Mouse (Mus musculus): ENCODE measurements around the gene Exosc5. TPM values are rescaled to one million over a fixed set of nuclear protein-coding genes. Genes with fewer than 3 reads are reported as not detected.

Gene Exosc5
- polyA plus RNA-seq, 1 experiment from 2014 or later: 73.1 TPM

DNA sequence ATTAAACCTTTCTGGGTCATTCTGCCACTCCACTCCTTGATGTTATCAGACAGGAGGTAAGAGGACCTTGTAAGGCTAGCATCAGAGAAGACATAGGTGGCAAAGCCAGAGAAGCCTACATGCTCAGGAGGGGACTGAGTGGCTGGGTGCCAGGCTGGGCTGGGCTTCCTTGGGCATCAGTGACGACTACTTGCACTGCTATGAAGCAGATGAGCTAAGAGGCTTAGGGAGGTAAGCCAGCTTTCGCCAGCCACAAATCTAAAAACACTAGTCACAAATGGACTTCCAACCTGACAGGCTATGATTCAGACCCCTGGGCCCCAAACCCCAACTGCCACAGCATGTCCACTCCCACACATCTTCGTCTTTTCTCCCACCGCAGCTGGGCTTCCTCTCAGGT, 14.3 kb upstream of the Exosc5 start:
- Histone ChIP-seq H3K27me3 (no peaks in the 10 kb centered on the region), H3K4me3 (no peak overlapping the region), H3K27ac (no peak overlapping the region), H3K9ac (no peak overlapping the region), H3K4me2 (replicated peaks) (no peak overlapping the region), H3K9me3 (no peaks in the 10 kb centered on the region), H3K4me1 (no peaks in the 10 kb centered on the region), H3K36me3 (peaks cover 26% of the 10 kb centered on the region)
- no peak for ATAC-seq (ENCODE audit: low FRiP score, low read depth)
- 77% methylated on average over 4 of the region's 4 CpGs for WGBS

DNA sequence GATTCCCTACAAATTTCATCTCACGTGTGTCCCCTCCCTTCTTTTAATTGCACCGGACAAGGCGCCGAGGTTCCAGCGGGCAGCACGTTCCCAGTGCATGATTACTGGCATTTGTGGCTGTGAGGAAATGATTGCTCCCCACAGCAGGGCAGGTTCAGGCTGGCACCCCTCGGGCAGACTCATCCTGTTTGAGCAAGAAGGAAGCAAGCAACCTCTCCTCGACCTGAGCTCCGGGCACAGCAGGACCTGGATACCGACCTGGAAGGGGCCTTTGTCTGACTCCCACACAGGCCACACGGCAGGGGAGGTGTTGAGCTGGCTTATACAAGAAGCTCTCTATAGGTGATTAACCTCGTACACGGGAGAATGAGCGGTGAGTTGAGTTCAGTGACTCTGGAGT, 13.9 kb upstream of the Exosc5 start:
- Histone ChIP-seq H3K27ac (no peak overlapping the region), H3K36me3 (peaks cover 25% of the 10 kb centered on the region), H3K9me3 (no peaks in the 10 kb centered on the region), H3K4me2 (replicated peaks) (no peak overlapping the region), H3K27me3 (no peaks in the 10 kb centered on the region), H3K4me3 (no peak overlapping the region), H3K4me1 (no peaks in the 10 kb centered on the region), H3K9ac (no peak overlapping the region)
- 70% methylated on average over 14 of the region's 14 CpGs for WGBS
- ATAC-seq (ENCODE audit: low FRiP score, low read depth): no peak

DNA sequence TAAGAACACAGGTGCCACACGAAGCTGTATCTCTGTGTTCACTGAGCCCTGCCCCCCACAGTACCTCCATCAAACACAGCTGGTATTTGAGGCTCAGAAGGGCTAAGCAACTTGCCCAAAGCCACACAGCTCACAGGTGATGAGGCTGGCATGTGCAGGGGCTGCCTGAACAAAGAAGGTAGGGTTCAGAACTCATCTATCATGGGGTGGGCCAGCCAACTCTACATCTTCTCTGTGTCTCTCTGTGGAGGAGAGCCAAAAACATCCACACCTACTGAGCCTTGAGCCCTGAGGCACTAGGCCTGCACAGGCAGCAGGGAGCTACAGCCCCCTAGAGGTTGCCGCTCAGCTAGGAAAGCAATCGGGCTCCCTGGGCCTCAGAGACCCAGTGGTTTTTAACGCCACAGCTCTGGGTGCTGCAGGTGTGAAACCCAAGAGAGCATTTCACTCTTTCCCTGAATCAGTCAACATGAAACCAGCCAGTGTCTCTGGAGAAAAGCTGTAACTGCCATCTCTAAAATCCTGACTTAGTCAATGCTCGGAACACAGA, 11.3 kb upstream of the Exosc5 start:
- Histone ChIP-seq H3K9me3 (no peaks in the 10 kb centered on the region), H3K36me3 (peaks cover 8% of the 10 kb centered on the region; the same call in 1 of the 2 replicates), H3K9ac (no peak overlapping the region), H3K4me1 (no peaks in the 10 kb centered on the region), H3K27ac (no peak overlapping the region), H3K4me2 (replicated peaks) (no peak overlapping the region), H3K4me3 (no peak overlapping the region), H3K27me3 (no peaks in the 10 kb centered on the region)
- 51% methylated on average over 5 of the region's 5 CpGs for WGBS
- no peak for ATAC-seq (ENCODE audit: low FRiP score, low read depth)

GRCm38 (mm10) chr7:25649839-25650238, 9.1 kb upstream of the Exosc5 start:
- no peak for ATAC-seq (ENCODE audit: low FRiP score, low read depth)
- peaks cover 7% of the 10 kb centered on the region; the same call in 1 of the 2 replicates for H3K36me3 ChIP-seq
- H3K4me2 ChIP-seq (replicated peaks): no peak overlapping the region
- H3K9me3 ChIP-seq: no peaks in the 10 kb centered on the region
- H3K4me1 ChIP-seq: no peaks in the 10 kb centered on the region
- WGBS: 83% methylated on average over 5 of the region's 5 CpGs
- no peak overlapping the region for H3K9ac ChIP-seq
- no peak overlapping the region for H3K27ac ChIP-seq
- H3K4me3 ChIP-seq: no peak overlapping the region
- H3K27me3 ChIP-seq: no peaks in the 10 kb centered on the region

DNA sequence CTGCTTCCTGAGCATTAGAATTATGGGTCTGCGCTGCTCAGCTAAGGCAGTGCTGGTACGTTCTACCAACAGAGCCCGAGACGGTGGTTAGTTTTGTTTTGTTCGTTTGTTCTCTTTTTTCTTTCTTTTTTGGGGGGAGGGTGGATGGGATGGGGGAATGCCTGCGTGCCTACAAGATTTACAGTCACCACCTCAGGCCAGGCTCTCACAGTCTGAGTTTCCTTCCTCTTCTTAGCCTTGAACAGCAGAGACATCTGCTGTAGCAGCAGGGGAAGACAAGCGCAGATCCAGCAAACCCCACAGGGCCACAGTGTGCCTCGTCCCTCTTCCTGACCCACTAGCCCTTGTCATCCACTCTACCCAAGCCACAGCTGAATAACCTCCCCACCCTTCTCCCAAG, 7.7 kb upstream of the Exosc5 start:
- H3K4me1 ChIP-seq: no peaks in the 10 kb centered on the region
- WGBS: 90% methylated on average over 8 of the region's 8 CpGs
- H3K4me2 ChIP-seq (replicated peaks): no peak overlapping the region
- no peaks in the 10 kb centered on the region for H3K27me3 ChIP-seq
- no peak overlapping the region for H3K4me3 ChIP-seq
- H3K9ac ChIP-seq: no peak overlapping the region
- H3K27ac ChIP-seq: no peak overlapping the region
- H3K9me3 ChIP-seq: no peaks in the 10 kb centered on the region
- no peaks in the 10 kb centered on the region; the same call in 1 of the 2 replicates for H3K36me3 ChIP-seq
- no peak for ATAC-seq (ENCODE audit: low FRiP score, low read depth)

GRCm38 (mm10) chr7:25652244-25652759, 6.7 kb upstream of the Exosc5 start:
- no peak overlapping the region for H3K4me3 ChIP-seq
- WGBS: 90% methylated on average over 12 of the region's 12 CpGs
- H3K9me3 ChIP-seq: no peaks in the 10 kb centered on the region
- peaks cover 3% of the 10 kb centered on the region for H3K4me1 ChIP-seq
- no peaks in the 10 kb centered on the region for H3K27me3 ChIP-seq
- no peak overlapping the region for H3K4me2 ChIP-seq (replicated peaks)
- H3K27ac ChIP-seq: no peak overlapping the region
- ATAC-seq (ENCODE audit: low FRiP score, low read depth): no peak
- no peak overlapping the region for H3K9ac ChIP-seq
- no peaks in the 10 kb centered on the region; the same call in 1 of the 2 replicates for H3K36me3 ChIP-seq

DNA sequence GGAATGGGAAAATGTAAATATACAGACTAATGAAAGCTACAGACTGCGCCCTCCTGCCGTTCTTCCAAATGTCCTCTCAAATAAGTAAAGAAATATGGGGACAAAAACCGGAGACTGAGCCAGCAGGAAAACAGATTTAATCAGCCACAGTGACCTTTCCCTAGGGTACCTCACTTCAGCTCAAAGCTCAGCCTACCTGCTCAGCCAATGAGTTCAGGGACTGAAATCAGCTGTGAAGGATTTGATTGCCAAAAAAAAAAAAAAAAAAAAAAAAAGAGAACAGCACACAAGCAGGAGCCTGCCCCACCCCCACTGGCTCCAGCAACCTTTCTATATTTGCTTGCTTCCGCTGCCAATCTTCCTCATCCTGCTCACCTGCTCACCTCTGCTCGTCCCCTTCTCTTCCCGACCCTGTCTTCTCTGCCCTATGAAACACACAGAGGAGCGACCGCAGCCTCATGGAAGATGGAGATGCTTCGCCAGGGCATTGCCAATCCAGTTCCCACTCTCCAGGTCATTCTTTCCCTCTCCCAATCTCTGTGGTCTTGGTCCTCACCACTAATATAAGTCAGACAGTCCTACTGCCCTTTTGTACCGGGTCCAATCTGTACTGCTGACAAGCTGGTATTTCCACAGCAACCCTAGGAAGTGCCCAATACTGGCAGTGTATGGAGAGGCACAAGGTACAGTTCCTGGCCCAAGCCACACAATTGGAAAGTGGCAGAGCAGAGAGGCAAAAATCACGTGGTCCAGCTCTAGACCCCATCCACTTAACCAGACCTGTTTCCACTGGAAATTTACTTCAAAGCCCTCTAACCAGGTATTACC, 3.1 kb upstream of the Exosc5 start:
- no peak overlapping the region for H3K27ac ChIP-seq
- H3K9me3 ChIP-seq: no peaks in the 10 kb centered on the region
- H3K36me3 ChIP-seq: no peaks in the 10 kb centered on the region; the same call in 1 of the 2 replicates
- H3K27me3 ChIP-seq: no peaks in the 10 kb centered on the region
- H3K4me2 ChIP-seq (replicated peaks): no peak overlapping the region
- ATAC-seq (ENCODE audit: low FRiP score, low read depth): no peak
- H3K4me3 ChIP-seq: no peak overlapping the region
- H3K4me1 ChIP-seq: peaks cover 18% of the 10 kb centered on the region
- no peak overlapping the region for H3K9ac ChIP-seq
- WGBS: 73% methylated on average over 11 of the region's 11 CpGs

GRCm38 (mm10) chr7:25657785-25658184, 1.2 kb upstream of the Exosc5 start:
- H3K27me3 ChIP-seq: no peaks in the 10 kb centered on the region
- H3K9ac ChIP-seq: peak overlapping the region; percentile 73
- peak overlapping the region; percentile 91 for H3K4me2 ChIP-seq (replicated peaks)
- 36% methylated on average over 10 of the region's 10 CpGs for WGBS
- peak overlapping the region; percentile 64 for H3K4me3 ChIP-seq
- H3K4me1 ChIP-seq: peaks cover 18% of the 10 kb centered on the region
- no peaks in the 10 kb centered on the region for H3K9me3 ChIP-seq
- ATAC-seq (ENCODE audit: low FRiP score, low read depth): no peak
- H3K36me3 ChIP-seq: peaks cover 9% of the 10 kb centered on the region
- no peak overlapping the region for H3K27ac ChIP-seq

DNA sequence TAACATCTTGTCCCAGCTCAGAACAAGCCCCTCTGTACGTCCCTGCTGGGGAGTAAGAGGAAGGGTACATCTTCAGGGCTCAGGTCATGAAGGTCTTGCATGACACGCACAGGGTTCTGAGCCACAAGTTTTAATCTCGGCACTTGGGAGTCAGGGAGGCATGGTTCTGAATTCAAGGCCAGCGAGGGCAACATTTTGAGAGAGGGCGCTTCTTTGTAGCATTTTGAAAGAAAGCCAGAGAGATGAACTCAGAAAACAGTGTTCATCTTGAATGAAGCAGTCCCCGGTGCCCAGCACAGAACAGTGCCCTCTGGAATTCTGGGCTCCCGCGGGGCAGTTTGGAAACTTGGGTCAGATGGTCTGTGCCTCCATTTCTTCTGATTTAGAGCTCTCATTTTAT, 7.4 kb downstream of the Exosc5 start:
- no peaks in the 10 kb centered on the region for H3K9me3 ChIP-seq
- H3K36me3 ChIP-seq: peaks cover 74% of the 10 kb centered on the region
- 95% methylated on average over 8 of the region's 8 CpGs for WGBS
- no peaks in the 10 kb centered on the region for H3K27me3 ChIP-seq
- no peak for ATAC-seq (ENCODE audit: low FRiP score, low read depth)
- no peak overlapping the region for H3K4me3 ChIP-seq
- H3K4me2 ChIP-seq (replicated peaks): no peak overlapping the region
- H3K9ac ChIP-seq: no peak overlapping the region
- H3K4me1 ChIP-seq: no peaks in the 10 kb centered on the region
- no peak overlapping the region for H3K27ac ChIP-seq

GRCm38 (mm10) chr7:25669158-25669557, 10.2 kb downstream of the Exosc5 start:
- Histone ChIP-seq H3K4me2 (replicated peaks) (no peak overlapping the region), H3K4me1 (no peaks in the 10 kb centered on the region), H3K9me3 (0 out of 2 replicates have a peak, but pooled peaks cover 4% of the 10 kb centered on the region), H3K9ac (no peak overlapping the region), H3K36me3 (peaks cover 57% of the 10 kb centered on the region), H3K27me3 (peaks cover 13% of the 10 kb centered on the region), H3K4me3 (no peak overlapping the region), H3K27ac (no peak overlapping the region)
- ATAC-seq (ENCODE audit: low FRiP score, low read depth): no peak
- 84% methylated on average over 10 of the region's 10 CpGs for WGBS

GRCm38 (mm10) chr7:25669631-25670030, 10.7 kb downstream of the Exosc5 start:
- no peak overlapping the region for H3K4me3 ChIP-seq
- peaks cover 3% of the 10 kb centered on the region; the same call in 1 of the 2 replicates for H3K4me1 ChIP-seq
- WGBS: 77% methylated on average over 9 of the region's 9 CpGs
- no peak overlapping the region for H3K4me2 ChIP-seq (replicated peaks)
- ATAC-seq (ENCODE audit: low FRiP score, low read depth): no peak
- H3K36me3 ChIP-seq: peaks cover 52% of the 10 kb centered on the region
- no peak overlapping the region for H3K27ac ChIP-seq
- 0 out of 2 replicates have a peak, but pooled peaks cover 4% of the 10 kb centered on the region for H3K9me3 ChIP-seq
- H3K9ac ChIP-seq: no peak overlapping the region
- H3K27me3 ChIP-seq: peaks cover 17% of the 10 kb centered on the region

DNA sequence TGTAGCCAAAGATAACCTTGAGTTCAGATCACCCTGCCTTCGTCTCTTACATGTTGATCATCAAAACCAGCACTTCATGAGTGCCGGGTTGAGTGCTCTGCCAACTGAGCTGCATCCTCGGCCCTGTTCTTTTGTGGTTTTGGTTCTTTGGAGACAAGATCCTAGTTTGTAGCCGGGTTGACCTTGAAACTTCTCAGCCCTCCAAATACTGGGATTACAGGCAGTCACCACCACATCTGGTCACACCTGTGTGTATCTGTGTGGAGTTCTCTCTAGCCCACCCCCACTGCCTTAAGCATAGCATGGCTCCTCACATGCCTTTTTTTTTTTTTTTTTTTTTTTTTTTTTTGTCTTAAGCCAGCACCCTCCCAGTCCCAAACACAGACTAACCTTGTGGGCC, 11.1 kb downstream of the Exosc5 start:
- Histone ChIP-seq H3K9me3 (0 out of 2 replicates have a peak, but pooled peaks cover 4% of the 10 kb centered on the region), H3K9ac (no peak overlapping the region)
- 91% methylated on average over 4 of the region's 4 CpGs for WGBS

More for the DNA sequence above, 11.1 kb downstream of the Exosc5 start:
- Histone ChIP-seq H3K4me3 (no peak overlapping the region), H3K36me3 (peaks cover 48% of the 10 kb centered on the region), H3K4me2 (replicated peaks) (no peak overlapping the region), H3K27me3 (peaks cover 22% of the 10 kb centered on the region), H3K4me1 (peaks cover 8% of the 10 kb centered on the region), H3K27ac (no peak overlapping the region)
- ATAC-seq (ENCODE audit: low FRiP score, low read depth): no peak
